Mouse (Mus musculus): ENCODE results near the gene Ephx4.

Ephx4 gene

GRCm38 (mm10) chr5:107431249-107431648 is 28.7 kb downstream of the Ephx4 start, which contains the start of gene Lpcat2b:
TSS of gene Lpcat2b (plus strand) at chr5:107431549.
- in situ Hi-C loops (cut with MboI; ENCODE audit: low sequenced_read_pairs): no loop called here

GRCm38 (mm10) chr5:107434001-107434400 is 31.5 kb downstream of the Ephx4 start:
- in situ Hi-C loops (cut with MboI; ENCODE audit: low sequenced_read_pairs): no loop called here

- in situ Hi-C loops (cut with MboI; ENCODE audit: low sequenced_read_pairs): no loop called here
Measured at GRCm38 (mm10) chr5:107436185-107436584, 33.6 kb downstream of the Ephx4 start.

GRCm38 (mm10) chr5:107436587-107437209 is 34.2 kb downstream of the Ephx4 start:
- in situ Hi-C loops (cut with MboI; ENCODE audit: low sequenced_read_pairs): no loop called here

- in situ Hi-C loops (cut with MboI; ENCODE audit: low sequenced_read_pairs): no loop called here
Measured at GRCm38 (mm10) chr5:107437464-107438281, 35.1 kb downstream of the Ephx4 start, which contains the start of gene Btbd8. TSS of gene Btbd8 (plus strand) at chr5:107437997.

GRCm38 (mm10) chr5:107438353-107438752 is 35.8 kb downstream of the Ephx4 start:
- in situ Hi-C loops (cut with MboI; ENCODE audit: low sequenced_read_pairs): no loop called here

GRCm38 (mm10) chr5:107441881-107442280 is 39.3 kb downstream of the Ephx4 start:
- in situ Hi-C loops (cut with MboI; ENCODE audit: low sequenced_read_pairs): no loop called here

GRCm38 (mm10) chr5:107444251-107444650 is 41.7 kb downstream of the Ephx4 start:
- in situ Hi-C loops (cut with MboI; ENCODE audit: low sequenced_read_pairs): no loop called here

GRCm38 (mm10) chr5:107447977-107448376 is 45.4 kb downstream of the Ephx4 start:
- in situ Hi-C loops (cut with MboI; ENCODE audit: low sequenced_read_pairs): no loop called here

- in situ Hi-C loops (cut with MboI; ENCODE audit: low sequenced_read_pairs): no loop called here
Measured at GRCm38 (mm10) chr5:107448784-107449183, 46.2 kb downstream of the Ephx4 start.

GRCm38 (mm10) chr5:107449620-107450019 is 47.1 kb downstream of the Ephx4 start:
- in situ Hi-C loops (cut with MboI; ENCODE audit: low sequenced_read_pairs): no loop called here

GRCm38 (mm10) chr5:107450299-107450698 is 47.8 kb downstream of the Ephx4 start:
- in situ Hi-C loops (cut with MboI; ENCODE audit: low sequenced_read_pairs): no loop called here

GRCm38 (mm10) chr5:107462147-107463076 is 59.9 kb downstream of the Ephx4 start:
- in situ Hi-C loops (cut with MboI; ENCODE audit: low sequenced_read_pairs): no loop called here

- in situ Hi-C loops (cut with MboI; ENCODE audit: low sequenced_read_pairs): no loop called here
Measured at GRCm38 (mm10) chr5:107466501-107466900, 64.0 kb downstream of the Ephx4 start.

GRCm38 (mm10) chr5:107467098-107467497 is 64.6 kb downstream of the Ephx4 start:
- in situ Hi-C loops (cut with MboI; ENCODE audit: low sequenced_read_pairs): no loop called here

- in situ Hi-C loops (cut with MboI; ENCODE audit: low sequenced_read_pairs): no loop called here
Measured at GRCm38 (mm10) chr5:107470600-107471329, 68.2 kb downstream of the Ephx4 start.
